In genomic region chrX:52212846-52213245, GRCm38 (mm10) we compare ENCODE assay signal across 22 mouse cellular contexts. TPM values are rescaled to one million over a fixed set of nuclear protein-coding genes. Genes with fewer than 3 reads are reported as not detected.
"Had no signal": no experiment of that assay in that cellular context is flagged by ENCODE, and none has a peak within 500 bp of the region (broad histone marks: within the 10 kb centered on the region; RNA-seq: fewer than 3 reads in every experiment).

No protein-coding gene starts in this region.

- H3K27me3 ChIP-seq: liver, embryonic 15.5 days; neural tube, embryonic 13.5 days; stomach, embryonic 15.5 days had no signal

- H3K9ac ChIP-seq: kidney, embryonic 15.5 days; limb, embryonic 13.5 days; liver, embryonic 12.5 days; liver, embryonic 15.5 days; midbrain, embryonic 13.5 days; neural tube, embryonic 13.5 days; stomach, embryonic 15.5 days had no signal

- H3K4me2 ChIP-seq: kidney, embryonic 15.5 days; limb, embryonic 13.5 days; liver, embryonic 12.5 days; liver, embryonic 15.5 days; midbrain, embryonic 13.5 days; neural tube, embryonic 13.5 days; stomach, embryonic 15.5 days had no signal

- H3K36me3 ChIP-seq: kidney, embryonic 15.5 days; limb, embryonic 13.5 days; liver, embryonic 12.5 days; liver, embryonic 15.5 days; midbrain, embryonic 10.5 days; midbrain, embryonic 13.5 days; neural tube, embryonic 13.5 days; stomach, embryonic 15.5 days had no signal

- H3K4me1 ChIP-seq: kidney, embryonic 15.5 days; limb, embryonic 13.5 days; liver, embryonic 12.5 days; liver, embryonic 15.5 days; megakaryocyte, embryonic 14.5 days; midbrain, embryonic 10.5 days; midbrain, embryonic 13.5 days; neural tube, embryonic 13.5 days; stomach, embryonic 15.5 days had no signal

- H3K9me3 ChIP-seq: kidney, embryonic 15.5 days; limb, embryonic 13.5 days; liver, embryonic 12.5 days; liver, embryonic 15.5 days; midbrain, embryonic 10.5 days; midbrain, embryonic 13.5 days; neural tube, embryonic 13.5 days; stomach, embryonic 15.5 days had no signal

- H3K27ac ChIP-seq: kidney, embryonic 15.5 days; left cerebral cortex, adult 2 months; limb, embryonic 13.5 days; liver, embryonic 12.5 days; liver, embryonic 15.5 days; midbrain, embryonic 10.5 days; midbrain, embryonic 13.5 days; neural tube, embryonic 13.5 days; stomach, embryonic 15.5 days had no signal

- DNase-seq: kidney, adult 18-20 months; layer of hippocampus, postnatal 36 days; liver; lung, adult 2 months; retina, postnatal 1 day; right cerebral cortex, postnatal 25 days; spleen, adult 18-20 months; thymus, postnatal 25 days had no signal

- H3K4me3 ChIP-seq: kidney, embryonic 15.5 days; left cerebral cortex, adult 2 months; limb, embryonic 13.5 days; liver, embryonic 12.5 days; liver, embryonic 15.5 days; megakaryocyte, embryonic 14.5 days; midbrain, embryonic 10.5 days; midbrain, embryonic 13.5 days; myocyte; neural tube, embryonic 13.5 days; stomach, embryonic 15.5 days had no signal

- ATAC-seq: inflammation-experienced regulatory T-cells, adult 6 months; intestine, embryonic 16.5 days; liver, embryonic 12.5 days; midbrain, embryonic 13.5 days; midbrain, embryonic 16.5 days had no signal

RNA-seq across cellular contexts. Expression of gene Gpc4, which starts 47.8 kb away (rescaled TPM):
- polyA plus RNA-seq: inflammation-experienced regulatory T-cells, adult 6 months had no signal
